Mouse (Mus musculus): ENCODE results near the gene Ppil6.

- TF ChIP-seq CTCF (conservative IDR thresholded peaks at IDR 0.05; ENCODE audit: insufficient read depth, insufficient read length, low read depth, low read length) (no peak), POLR2A (IDR thresholded peaks at IDR 0.05; ENCODE audit: low read depth, low read length) (no peak)
Measured at GRCm38 (mm10) chr10:41474981-41475391, 15.3 kb upstream of the Ppil6 start.
